In genomic region chr3:51705220-51705619, GRCm38 (mm10) we compare ENCODE assay signal across 10 mouse cellular contexts. TPM values are rescaled to one million over a fixed set of nuclear protein-coding genes. Genes with fewer than 3 reads are reported as not detected.
DNase-seq lines count a peak whose midpoint lies in the region; ATAC-seq and TF ChIP-seq lines count a peak whose summit lies in the region.
"Had no signal": no experiment of that assay in that cellular context is flagged by ENCODE, and none has a peak within 500 bp of the region (broad histone marks: within the 10 kb centered on the region; RNA-seq: fewer than 3 reads in every experiment).

No protein-coding gene starts in this region.

- peak; percentile 41 for DNase-seq in embryo, embryonic 10 days (ENCODE audit: low spot score)
- no peak for DNase-seq in embryo, embryonic 11 days
- no peak for DNase-seq in lung, postnatal 0 days (ENCODE audit: low spot score)
- DNase-seq in lung, postnatal 14 days = no peak
- peak; percentile 11 to 31 for DNase-seq in thymus, postnatal 36 days
- DNase-seq in adrenal gland, adult (ENCODE audit: inconsistent age in 2 of 2, low spot score in 1 of 2) = no peak
- no peak for DNase-seq in urinary bladder, postnatal 14 days (ENCODE audit: low spot score)
- DNase-seq: heart, adult 11 months had no signal

- TF ChIP-seq EP300 in lung, postnatal 0 days (IDR thresholded peaks at IDR 0.05) = no peak

- no peak overlapping the region for H3K27ac ChIP-seq in lung, postnatal 0 days (ENCODE audit: low read length)
- no peak overlapping the region for H3K27ac ChIP-seq in cortical plate, adult 2 months (ENCODE audit: insufficient read depth, low read length)

- WGBS in lung, postnatal 0 days = 86% methylated on average over 7 of the region's 7 CpGs

- TF ChIP-seq POLR2A in cortical plate, adult 2 months (IDR thresholded peaks at IDR 0.05; ENCODE audit: extremely low read depth, insufficient read depth, low read length) = no peak

- no peaks in the 10 kb centered on the region for H3K9me3 ChIP-seq in lung, postnatal 0 days (ENCODE audit: low read length)

- no peak overlapping the region for H3K4me3 ChIP-seq in lung, postnatal 0 days (ENCODE audit: low read depth, low read length)
- H3K4me3 ChIP-seq in cortical plate, adult 2 months (ENCODE audit: insufficient read depth, low read length) = no peak overlapping the region
- H3K4me3 ChIP-seq: erythroblast, embryonic 14.5 days had no signal

- H3K9ac ChIP-seq in lung, postnatal 0 days (replicated peaks; ENCODE audit: low read depth) = no peak overlapping the region

- no peak for ATAC-seq in lung, postnatal 0 days

- H3K27me3 ChIP-seq in lung, postnatal 0 days (replicated peaks; ENCODE audit: insufficient read depth, low read length) = no peaks in the 10 kb centered on the region

- peak; percentile 62 for TF ChIP-seq CTCF in lung, postnatal 0 days (IDR thresholded peaks at IDR 0.05)
- peak; percentile 41 for TF ChIP-seq CTCF in cortical plate, adult 2 months (IDR thresholded peaks at IDR 0.05; ENCODE audit: extremely low read depth, insufficient read depth, low read length)

- no peaks in the 10 kb centered on the region for H3K36me3 ChIP-seq in lung, postnatal 0 days (ENCODE audit: insufficient read depth, low read length)

- H3K4me2 ChIP-seq in lung, postnatal 0 days (replicated peaks; ENCODE audit: low read depth, low read length) = no peak overlapping the region

- H3K4me1 ChIP-seq in lung, postnatal 0 days (ENCODE audit: insufficient read depth, low read depth, low read length) = peaks cover 17% of the 10 kb centered on the region; the same call in 1 of the 2 replicates
- H3K4me1 ChIP-seq in cortical plate, adult 2 months (ENCODE audit: control insufficient read depth, insufficient read depth, low read length) = no peaks in the 10 kb centered on the region; the same call in 1 of the 2 replicates

RNA-seq across cellular contexts. Expression of gene Mgst2, which starts 45.1 kb away (rescaled TPM):
- 6.7 and 8.6 TPM in 2 replicates for polyA plus RNA-seq in lung, postnatal 0 days (2015; fragmentation: Nextera tagmentation; extraction: Ambion mirVana)
- 0.13 and 0.40 TPM in 2 replicates for polyA plus RNA-seq in cortical plate, adult 2 months (2012; rRNA removed)
- polyA plus RNA-seq: erythroblast, embryonic 14.5 days had no signal

Comparison
In these comparisons a context has a peak if more than half of its experiments do, and no peak if none do; other contexts are left out.
1. DNase-seq: peak in embryo, embryonic 10 days (single experiment) and thymus, postnatal 36 days (2 of 2); none in embryo, embryonic 11 days (single experiment), lung, postnatal 0 days (single experiment), lung, postnatal 14 days (single experiment), adrenal gland, adult (0 of 2) and urinary bladder, postnatal 14 days (single experiment).